Mouse (Mus musculus) skeletal muscle tissue, adult 2 months (tissue): ENCODE measurements at regions not wholly inside any gene's neighbourhood (a gene's known extent, or its start where the extent isn't known, plus 50 kb on each side); places are given as distances from the start of the nearest gene placed in this dataset.

Experiments used
- DNase-seq: peaks from one replicate; pipeline ENCODE4 v3.0.0-alpha.2; 2012; ENCODE audit warnings: low read depth, low spot score

DNA sequence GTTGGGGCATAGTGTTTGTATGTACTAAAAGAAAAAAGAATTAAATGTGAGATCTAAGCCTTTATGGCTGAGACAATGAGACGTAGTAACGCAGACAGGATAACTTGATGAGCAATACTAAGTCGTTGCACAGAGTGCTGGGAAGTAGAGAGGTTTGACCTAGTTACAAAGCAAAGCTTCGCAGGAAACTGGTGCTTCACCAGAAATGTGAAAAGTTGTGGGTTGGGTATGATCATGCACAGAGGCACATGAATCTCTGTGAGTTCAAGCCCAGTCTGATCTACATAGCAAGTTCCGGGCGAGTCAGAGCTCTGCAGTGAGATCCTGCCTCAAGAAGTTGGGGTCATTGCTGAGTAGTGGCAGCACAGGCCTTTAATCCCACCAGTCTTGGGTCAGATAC lies 65.3 kb upstream of the Jmy start:
- DNase-seq: no peak

DNA sequence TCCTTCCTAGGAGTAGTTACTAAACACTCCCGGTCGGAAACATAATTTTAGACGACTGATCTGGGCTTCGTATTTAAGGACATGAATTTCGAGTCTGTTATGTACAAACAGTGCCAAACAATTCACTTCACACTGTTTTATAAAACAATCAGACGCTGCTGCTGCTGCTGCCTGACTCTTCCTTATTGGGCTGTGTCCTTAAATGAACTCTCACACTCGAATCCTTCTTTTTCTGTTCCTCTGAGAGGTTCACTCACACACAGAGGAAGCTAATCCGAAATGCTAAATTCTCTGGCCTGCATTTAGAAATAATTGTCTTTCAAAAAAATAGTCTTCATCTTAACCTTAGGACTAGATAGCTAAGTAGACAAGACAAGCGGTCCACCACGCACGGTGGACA lies 64.5 kb upstream of the Jmy start:
- DNase-seq: no peak

DNA sequence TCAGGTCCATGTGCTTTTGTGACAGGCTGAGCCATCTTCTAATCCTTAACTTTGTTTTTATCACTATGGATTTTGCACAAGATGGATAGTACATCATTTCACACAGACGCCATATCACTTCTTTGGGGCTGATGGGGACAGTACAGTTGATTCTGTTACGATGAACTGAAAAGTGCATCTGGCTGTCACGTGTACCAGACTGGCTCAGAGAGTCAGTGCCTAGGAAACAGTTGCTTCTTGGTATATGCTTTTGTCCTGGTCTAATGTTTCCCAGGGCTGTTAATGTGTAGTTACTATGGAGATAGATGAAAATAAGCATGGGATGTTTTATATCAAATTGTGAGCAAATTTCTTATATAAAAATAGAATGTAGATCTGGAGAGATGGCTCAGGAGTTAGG lies 60.7 kb upstream of the Jmy start:
- no peak for DNase-seq

DNA sequence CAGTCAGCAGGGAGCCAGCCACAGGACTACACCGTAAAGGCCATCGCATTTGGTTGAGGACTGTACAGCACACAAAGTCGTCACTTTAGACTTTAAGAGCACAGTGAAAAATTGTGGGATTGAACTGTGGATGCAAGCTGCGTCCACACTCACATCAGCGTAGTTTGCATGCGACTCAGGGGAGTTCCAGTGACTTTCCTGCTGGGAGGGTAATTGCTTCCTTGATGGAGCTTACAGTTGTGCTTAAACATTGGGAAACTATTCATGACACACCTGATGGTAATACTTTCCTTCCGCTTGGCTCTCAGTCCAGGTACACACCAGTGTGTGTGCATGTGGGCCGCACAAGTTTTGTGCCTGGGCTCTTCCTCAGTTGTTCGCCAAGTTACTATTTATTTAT lies 59.0 kb upstream of the Jmy start:
- no peak for DNase-seq

DNA sequence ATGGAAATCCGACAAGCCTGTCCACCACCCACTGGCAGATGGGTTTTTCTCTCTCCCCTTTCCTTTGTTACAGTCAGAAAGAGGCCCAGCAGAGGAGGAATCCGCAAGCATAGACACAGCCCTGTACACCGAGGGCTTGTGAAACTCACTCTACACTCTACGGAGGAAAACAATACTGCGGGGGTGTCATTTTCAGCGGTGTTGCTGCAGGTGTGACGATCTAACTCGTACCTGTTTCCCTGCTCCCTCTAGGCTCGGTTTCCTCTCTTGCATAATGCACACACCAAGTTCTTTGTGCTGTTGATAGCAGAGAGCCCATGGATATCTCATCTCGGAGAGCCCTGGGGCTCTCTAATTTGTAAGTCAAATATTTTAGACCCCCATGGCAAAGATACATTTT lies 56.5 kb upstream of the Jmy start:
- DNase-seq: no peak

DNA sequence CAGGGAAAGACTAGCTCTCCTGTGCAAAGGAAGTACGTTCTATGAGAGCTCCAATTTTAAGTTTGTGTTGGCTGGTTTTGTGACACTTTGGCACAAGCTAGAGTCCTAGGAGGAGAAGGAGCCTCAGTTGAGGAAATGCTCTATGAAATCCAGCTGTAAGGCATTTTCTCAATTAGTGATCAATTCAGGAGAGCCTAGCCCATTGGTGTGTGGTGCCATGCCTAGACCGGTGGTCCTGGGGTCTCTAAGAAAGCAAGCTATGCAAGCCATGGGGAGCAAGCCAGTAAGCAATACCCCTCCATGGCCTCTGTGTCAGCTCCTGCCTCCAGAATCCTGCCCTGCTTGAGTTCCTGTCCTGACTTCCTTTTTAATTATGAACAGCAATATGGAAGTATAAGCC lies 55.3 kb upstream of the Jmy start:
- DNase-seq: no peak

DNA sequence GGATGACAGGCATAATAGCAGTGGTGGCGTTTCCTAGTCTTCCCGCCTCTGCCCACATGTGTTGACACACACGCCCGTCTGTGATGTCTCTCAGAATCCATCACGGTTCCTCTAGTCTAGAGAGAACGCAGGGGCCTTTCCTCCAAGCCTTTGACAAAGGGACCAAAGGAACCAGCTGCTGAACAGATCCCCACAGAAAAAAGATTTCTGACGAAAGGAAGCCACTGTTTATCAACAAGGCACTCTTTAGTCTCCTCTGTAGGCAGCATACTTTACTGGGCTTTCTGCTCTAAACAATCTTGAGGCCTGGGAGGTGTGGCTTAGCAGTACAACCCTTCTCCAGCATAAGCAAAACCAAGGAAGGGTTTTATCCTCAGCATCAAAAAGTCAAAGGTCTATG lies 54.3 kb upstream of the Jmy start:
- DNase-seq: no peak

DNA sequence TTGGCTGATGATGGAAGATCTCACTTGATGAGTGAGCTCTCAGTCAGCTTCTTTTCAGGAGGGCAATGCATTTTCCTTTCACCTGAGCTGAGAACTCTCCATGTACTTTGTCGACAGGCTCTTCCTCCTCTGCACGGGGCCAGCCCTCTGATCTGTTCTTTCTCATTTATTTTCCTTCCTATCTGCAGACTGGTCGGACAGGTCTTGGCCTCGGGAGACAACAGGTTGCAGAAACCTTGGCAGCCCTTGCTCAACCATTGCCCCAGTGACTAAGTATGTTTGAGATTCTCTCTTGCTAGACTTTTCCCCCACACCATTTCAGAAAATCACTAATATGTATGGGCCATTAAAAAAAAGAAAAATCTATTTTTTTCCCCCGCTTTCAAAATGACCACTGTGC lies 53.7 kb upstream of the Jmy start:
- DNase-seq: no peak

DNA sequence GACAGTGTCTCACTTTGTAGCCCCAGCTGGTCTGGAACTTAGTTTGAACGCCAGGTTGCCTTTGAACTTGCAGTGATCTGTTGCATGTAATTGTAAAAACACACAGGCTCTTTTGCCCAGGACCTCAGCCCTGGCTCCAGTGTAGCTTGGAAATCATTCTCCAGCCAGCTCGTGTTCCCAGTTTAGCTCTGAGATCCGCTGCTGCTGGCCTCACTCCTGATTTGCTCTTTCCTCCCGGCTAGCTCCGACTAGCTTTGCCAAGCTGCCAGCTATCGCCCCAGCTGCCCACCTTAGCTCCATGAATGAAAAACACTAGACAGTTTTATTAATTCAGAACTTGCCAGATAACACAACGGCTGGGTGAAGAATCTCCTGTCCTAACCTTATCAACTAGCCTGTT lies 50.7 kb upstream of the Jmy start:
- peak; percentile 18 for DNase-seq
